Mouse (Mus musculus) gastrocnemius, postnatal 25 days (tissue): ENCODE data around the gene Bcl7a. TPM values are rescaled to one million over a fixed set of nuclear protein-coding genes. Genes with fewer than 3 reads are reported as not detected.

ENCODE experiments used
- DNase-seq: peaks from one replicate; pipeline ENCODE4 v3.0.0; 2022
- total RNA-seq, 2 experiments: library from RNA; stranded (reverse); gene quantifications; 1 replicate in 1 of 2; 2 replicates in 1 of 2; pipeline ENCODE4 v1.2.3; 2021

Gene Bcl7a
- total RNA-seq, 2 experiments from 2014 or later: 8.4 to 8.6 TPM

DNA sequence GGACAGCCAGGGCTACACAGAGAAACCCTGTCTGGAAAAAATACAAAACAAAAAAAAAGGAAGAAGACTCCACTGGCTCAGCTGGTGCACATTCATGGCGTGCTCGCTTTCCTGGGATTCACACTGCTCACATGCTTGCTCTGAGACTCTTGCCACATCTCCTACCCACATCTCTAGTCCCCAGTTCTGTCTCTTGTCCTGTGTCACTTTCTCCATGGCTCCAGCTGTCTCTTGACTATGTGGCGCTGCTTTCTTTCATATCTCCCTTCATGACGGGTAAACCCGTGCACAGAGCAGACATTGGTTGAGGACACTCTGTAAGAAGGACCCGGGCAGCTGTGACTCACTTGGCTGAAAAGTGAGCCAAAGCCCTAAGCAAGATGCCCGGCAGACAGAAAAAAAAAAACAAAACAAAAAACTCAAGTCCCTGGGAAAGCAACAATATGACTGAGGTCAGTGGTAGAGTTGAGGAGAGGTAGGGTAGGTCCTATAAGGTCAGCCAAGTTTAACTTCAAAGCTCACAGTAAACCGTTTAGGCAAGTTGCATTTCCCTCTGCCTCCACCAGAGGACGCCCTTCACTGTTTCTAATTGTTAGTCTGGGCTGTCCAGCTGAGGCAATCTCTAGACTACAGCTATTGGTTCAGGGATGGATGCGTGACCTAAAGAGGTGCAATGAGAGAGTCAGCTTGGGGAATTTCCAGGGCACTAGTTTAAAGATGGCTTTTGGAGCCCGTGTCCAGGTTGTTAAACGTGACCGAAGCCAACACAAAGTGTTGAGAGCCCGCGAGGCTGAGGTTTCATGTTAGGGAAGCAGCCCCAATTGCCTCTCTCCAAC, 33.7 kb downstream of the Bcl7a start:
- DNase-seq: peak; percentile 67

DNA sequence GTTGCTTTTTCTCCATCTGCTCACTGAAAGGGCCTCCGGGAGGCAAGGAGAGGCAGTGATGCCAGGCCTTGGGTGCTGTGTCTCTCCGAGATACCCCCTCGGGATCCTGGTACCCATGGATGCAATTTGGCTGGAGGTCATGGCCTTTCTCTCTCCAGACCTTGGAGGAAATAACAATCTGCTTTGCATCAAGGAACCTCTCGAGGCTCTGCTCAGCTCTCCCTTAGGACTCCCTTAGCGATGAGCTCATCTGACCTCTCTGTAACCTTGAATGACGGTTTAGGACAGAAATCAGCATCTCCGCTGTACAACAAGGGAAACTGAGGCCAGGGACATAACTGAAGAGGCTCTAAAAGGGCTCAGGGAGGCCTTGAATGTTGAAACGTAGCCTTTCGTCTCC, 35.1 kb downstream of the Bcl7a start:
- no peak for DNase-seq

GRCm38 (mm10) chr5:123379504-123379931, 35.9 kb downstream of the Bcl7a start:
- DNase-seq: no peak

GRCm38 (mm10) chr5:123381968-123382367, 38.3 kb downstream of the Bcl7a start:
- no peak for DNase-seq

- no peak for DNase-seq
Measured at GRCm38 (mm10) chr5:123382686-123383085, 39.1 kb downstream of the Bcl7a start.

DNA sequence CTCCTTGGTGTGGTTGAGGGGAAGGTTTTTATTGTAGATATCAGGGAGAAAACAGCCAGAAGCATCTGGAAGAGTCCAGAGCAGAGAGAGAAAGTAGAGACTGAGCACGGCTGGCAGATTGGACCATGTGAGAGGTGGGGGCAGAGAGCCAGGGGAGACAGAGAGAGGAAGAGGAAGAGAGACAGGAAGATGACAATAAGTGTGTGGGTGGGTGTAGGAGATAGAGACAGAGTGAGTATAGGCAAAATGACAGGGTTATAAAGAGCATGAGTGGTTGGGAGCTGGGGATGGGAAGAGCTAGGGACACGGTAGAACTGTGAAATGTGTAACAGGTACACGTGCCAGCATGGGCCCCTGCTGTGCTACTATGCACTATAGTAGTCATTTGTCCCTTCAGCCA, 44.8 kb downstream of the Bcl7a start:
- DNase-seq: no peak

- no peak for DNase-seq
Measured at GRCm38 (mm10) chr5:123390536-123391441, 47.2 kb downstream of the Bcl7a start.

GRCm38 (mm10) chr5:123391442-123391809, 47.8 kb downstream of the Bcl7a start:
- no peak for DNase-seq

DNA sequence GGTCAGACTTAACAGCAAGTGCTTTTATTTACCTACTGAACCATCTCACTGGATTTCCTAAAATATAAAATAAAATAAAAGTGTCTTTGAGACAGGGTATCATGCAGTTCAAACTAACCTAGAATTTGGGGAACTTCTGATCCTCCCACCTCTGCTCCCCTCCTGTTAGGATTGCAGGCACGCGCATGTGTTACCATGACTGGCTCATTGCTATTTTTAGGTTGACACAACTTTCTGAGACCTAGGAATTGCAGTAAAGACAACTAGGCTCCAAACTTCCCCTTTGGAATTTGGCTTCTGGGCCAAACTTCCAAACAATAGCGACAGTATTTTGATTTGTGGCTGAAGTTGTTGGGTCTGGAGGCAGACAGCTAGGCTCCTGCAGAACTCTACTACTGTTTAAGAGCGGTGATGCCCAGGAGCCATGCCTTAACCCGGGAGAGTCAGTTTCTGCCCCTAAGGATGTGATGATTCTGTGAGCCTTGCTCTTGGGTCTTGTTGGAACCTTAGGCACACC, 50.2 kb downstream of the Bcl7a start:
- DNase-seq: no peak

DNA sequence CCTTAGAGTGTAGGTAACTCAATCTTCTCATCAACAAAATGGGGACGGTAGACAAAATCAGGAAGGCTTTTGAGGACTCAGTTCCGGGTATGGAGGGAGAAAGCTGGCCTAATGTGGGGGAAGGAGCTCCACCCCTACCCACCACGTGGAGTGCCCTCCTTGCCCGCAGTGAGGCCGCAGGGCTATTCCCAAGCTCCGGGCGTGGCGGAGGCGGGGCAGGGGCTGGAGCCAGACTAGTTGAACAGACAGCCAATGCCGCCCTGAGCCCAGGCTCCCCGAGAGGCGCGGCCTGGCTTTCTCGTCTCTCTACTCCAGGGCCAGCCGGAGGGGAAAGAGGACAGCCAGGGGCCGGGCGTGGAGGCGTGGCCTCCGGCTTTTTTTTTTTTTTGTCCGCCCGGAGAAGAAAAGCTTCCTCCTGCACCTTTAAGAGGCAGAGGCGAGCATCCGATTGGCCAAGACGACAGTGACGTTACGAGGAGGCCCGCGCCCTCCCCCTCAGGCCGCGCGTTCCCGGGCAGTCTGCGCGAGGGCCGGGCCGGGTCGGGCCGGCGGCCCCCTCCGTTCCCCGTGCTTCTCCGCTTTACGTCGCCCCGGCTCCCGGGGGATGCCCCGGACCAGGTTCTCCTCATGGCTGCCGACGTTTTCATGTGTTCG, 50.8 kb downstream of the Bcl7a start, which contains the start of gene Mlxip:
Gene Mlxip, plus strand, starts transcription at position 496 of the 654 bp plus-strand sequence.
- peak; percentile 97 for DNase-seq

GRCm38 (mm10) chr5:123394957-123395881, 51.6 kb downstream of the Bcl7a start:
- peak; percentile 37 for DNase-seq

GRCm38 (mm10) chr5:123396901-123397464, 53.3 kb downstream of the Bcl7a start:
- no peak for DNase-seq

DNA sequence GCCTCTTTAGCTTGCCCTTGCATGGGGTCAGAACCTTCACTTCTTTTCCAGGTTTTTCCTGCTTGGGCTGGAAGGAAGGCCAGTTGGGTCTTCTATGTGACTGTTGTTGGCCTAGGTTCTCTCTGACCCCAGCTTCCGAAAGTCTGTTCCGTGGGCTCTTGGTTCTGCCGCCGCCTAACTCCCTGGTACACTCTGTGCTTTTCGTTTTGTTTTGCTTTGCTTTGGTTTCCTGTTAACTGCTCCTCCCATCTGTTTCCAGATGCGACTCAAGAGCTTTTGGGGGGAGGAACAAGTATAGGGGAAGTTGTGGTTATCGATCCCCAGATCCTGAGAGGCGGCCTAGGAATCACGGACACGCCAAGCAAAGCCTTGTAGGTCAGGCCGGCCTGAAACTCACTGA, 54.2 kb downstream of the Bcl7a start:
- DNase-seq: peak; percentile 65

- DNase-seq: no peak
Measured at GRCm38 (mm10) chr5:123398856-123399498, 55.3 kb downstream of the Bcl7a start.

DNA sequence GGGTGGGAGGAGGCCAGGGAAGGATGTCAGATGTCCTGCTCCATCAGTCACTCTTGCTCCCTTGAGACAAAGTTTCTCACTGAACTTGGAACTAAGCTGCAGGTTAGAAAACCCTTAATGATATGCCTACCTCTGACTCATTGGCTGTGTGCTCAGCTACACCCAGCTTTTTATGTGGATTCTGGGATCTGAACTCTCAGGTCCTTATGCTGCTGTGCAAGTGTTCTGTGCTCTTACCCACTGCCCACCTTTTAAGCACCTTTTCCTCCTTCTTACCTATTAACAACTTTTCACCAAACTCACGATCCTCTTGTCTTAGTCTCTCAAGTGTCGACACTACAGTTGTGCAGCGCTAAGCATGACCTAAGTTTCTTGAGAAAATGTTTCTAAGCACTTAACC, 60.8 kb downstream of the Bcl7a start:
- DNase-seq: no peak

- no peak for DNase-seq
Measured at GRCm38 (mm10) chr5:123406952-123407351, 63.3 kb downstream of the Bcl7a start.

DNA sequence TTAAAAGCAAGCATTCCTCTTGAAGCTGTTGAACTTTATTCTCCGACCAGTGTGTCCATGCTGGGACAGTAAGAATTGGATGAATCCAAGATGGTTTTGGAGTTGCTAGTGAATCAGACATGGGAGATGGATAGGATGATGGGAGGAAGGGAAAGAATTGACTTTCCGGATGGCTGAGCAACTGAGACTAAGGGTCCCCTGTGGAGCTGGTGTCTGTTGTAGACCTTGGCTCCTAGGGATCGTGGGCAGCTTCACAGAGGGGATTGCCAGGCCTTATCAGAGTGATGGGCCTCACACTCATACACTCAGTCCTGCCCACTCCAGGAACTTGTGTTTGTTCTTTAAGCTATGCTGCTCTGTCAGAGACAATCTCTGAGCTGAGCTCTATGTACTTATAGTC, 64.5 kb downstream of the Bcl7a start:
- DNase-seq: no peak

- DNase-seq: no peak
Measured at GRCm38 (mm10) chr5:123412193-123412592, 68.6 kb downstream of the Bcl7a start.

GRCm38 (mm10) chr5:123413866-123414363, 70.3 kb downstream of the Bcl7a start:
- no peak for DNase-seq

DNA sequence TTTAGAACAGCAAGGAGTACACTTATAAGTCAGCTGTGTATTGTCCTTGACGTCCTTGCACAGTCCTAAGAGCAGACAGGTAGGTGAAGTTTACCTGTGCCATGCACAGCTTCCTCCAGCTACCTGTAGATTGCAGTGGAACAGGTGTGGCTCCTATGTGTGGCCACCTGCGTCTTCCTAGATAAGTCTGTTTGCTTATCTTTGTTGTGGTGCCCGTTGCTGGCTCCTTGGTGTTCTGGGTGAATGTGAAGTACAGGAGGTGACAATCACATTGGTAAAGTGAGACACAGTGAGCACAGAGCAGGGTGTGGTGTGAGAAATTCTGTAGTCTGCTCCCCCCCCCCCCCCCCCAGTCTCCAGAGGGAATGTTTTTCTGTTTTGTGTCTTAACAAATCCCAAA, 72.5 kb downstream of the Bcl7a start:
- DNase-seq: no peak
